Mouse (Mus musculus): ENCODE data around the gene Ppp1r14a. TPM values are rescaled to one million over a fixed set of nuclear protein-coding genes. Genes with fewer than 3 reads are reported as not detected.

Gene Ppp1r14a
- polyA plus RNA-seq, 1 experiment from 2014 or later: 17.0 TPM

DNA sequence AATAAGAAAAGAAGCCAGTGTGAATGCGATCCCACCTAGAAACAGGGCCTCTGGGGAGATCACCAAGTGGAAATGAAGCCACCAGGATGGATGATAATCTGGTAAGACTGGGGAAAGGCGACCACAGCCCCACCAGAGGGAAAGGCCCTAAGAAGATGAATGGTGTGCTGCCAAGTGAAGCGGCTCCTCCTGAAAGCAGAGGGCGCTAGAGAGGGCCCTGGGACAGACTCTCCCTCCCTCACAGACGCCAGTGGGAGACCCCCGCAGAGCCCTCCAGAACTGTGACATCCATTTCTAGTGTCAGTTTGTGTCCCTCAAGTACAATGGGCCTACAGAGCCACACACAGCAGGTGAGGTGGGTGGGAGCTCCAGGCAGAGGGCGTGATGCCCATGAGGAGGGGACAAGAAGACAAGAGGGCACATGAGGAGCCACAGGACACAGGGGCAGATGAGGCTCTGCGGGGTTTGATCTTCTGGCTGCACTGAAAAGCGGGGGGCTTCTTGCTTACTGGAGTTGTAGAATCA lies 47.7 kb downstream of the Ppp1r14a start:
- Histone ChIP-seq H3K4me3 (no peak overlapping the region), H3K4me2 (no peak overlapping the region), H3K9ac (no peak overlapping the region), H3K27me3 (no peaks in the 10 kb centered on the region), H3K27ac (no peak overlapping the region), H3K36me3 (no peaks in the 10 kb centered on the region), H3K4me1 (replicated peaks) (0 out of 2 replicates have a peak, but pooled peaks cover 2% of the 10 kb centered on the region), H3K9me3 (replicated peaks) (no peaks in the 10 kb centered on the region)
- WGBS: 69% methylated on average over 9 of the region's 9 CpGs
- ATAC-seq (replicated peaks; ENCODE audit: insufficient number of reproducible peaks, insufficient read depth, low FRiP score, low read depth): no peak

DNA sequence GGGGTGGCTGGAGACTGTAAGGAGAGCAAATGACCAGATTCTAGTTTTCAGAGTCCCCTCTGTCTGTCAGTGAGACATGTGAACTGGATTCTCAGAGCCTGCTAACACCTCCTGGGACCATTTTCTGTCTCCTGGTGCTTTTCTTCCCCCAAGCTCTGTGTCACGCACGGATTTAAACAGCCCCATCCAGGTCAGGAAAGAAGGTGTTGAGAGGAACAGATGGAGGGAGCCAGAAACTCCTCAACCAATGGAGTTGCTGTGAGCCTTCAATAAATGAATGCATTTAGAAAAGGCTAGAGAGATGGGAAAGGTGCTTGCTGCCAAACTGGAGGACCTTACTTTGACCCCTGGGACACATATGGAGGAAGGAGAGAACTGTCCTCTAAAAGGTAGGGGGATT lies 48.7 kb downstream of the Ppp1r14a start:
- H3K36me3 ChIP-seq: no peaks in the 10 kb centered on the region
- no peaks in the 10 kb centered on the region for H3K9me3 ChIP-seq (replicated peaks)
- no peak for ATAC-seq (replicated peaks; ENCODE audit: insufficient number of reproducible peaks, insufficient read depth, low FRiP score, low read depth)
- H3K4me3 ChIP-seq: no peak overlapping the region
- H3K27ac ChIP-seq: no peak overlapping the region
- 61% methylated on average over 2 of the region's 2 CpGs for WGBS
- 0 out of 2 replicates have a peak, but pooled peaks cover 2% of the 10 kb centered on the region for H3K4me1 ChIP-seq (replicated peaks)
- H3K9ac ChIP-seq: no peak overlapping the region
- no peaks in the 10 kb centered on the region for H3K27me3 ChIP-seq
- H3K4me2 ChIP-seq: no peak overlapping the region

DNA sequence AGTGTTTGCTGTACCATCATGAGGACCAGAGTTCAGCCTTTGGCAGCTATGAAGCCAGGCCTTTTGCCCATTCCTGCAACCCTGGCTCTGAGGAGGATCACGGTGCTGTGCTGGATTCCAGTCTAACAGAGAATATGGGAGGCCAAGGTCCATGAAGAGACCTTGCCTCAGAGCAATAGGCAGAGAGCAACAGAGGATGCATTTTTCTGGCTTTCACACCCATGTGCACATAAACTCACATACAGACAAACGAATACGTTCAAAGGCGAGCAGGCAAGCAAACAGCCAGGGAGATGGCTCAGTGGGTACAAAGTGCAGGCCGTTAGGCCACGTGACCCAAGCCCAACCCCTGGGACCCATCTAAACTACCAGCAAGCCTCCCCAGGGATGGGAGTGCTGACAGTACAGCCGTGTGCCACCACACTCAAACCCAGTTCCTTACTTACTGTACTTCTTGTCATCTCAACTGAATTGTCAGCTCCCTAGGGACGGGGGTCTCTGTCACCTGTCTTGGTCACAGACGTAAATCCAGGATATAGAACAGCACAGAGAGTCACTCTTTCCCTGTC lies 49.3 kb downstream of the Ppp1r14a start:
- Histone ChIP-seq H3K36me3 (no peaks in the 10 kb centered on the region), H3K4me1 (replicated peaks) (0 out of 2 replicates have a peak, but pooled peaks cover 2% of the 10 kb centered on the region), H3K27ac (no peak overlapping the region), H3K4me3 (no peak overlapping the region), H3K4me2 (no peak overlapping the region), H3K9ac (no peak overlapping the region), H3K9me3 (replicated peaks) (no peaks in the 10 kb centered on the region), H3K27me3 (no peaks in the 10 kb centered on the region)
- 82% methylated on average over 9 of the region's 9 CpGs for WGBS
- ATAC-seq (replicated peaks; ENCODE audit: insufficient number of reproducible peaks, insufficient read depth, low FRiP score, low read depth): no peak

DNA sequence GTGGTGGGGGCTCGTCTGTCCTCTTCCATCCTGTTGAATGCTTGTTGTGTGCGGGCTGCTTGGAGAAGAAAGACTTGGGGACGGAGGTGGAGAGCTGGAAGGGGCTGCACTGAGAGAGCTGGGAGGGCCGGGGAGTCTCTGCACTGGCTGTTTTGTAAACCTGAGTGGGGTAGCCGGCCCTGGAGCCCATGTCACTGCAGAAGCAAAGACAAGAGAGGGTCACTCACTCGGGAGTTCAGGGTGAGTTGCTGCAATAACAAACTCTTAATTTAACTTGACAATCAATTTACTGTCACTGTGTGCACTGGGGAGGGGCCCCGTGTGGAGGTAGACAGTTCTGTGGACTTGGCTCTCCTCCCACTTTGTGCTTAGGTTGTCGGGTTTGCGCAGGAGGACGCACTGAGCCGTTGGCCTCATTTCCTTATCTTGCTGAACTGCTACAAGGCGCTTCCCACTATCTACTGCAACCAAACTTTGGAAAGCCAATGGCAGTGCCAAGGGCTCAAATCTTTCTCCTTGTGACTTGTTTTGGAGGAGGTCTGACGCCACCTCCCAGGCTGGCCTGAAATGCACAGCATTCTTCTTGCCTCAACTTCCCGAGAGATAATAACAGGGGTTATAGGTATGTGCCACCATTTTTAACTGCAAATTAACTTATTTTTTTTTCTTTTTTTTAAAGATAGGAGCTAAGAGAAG lies 50.0 kb downstream of the Ppp1r14a start:
- H3K36me3 ChIP-seq: no peaks in the 10 kb centered on the region
- no peaks in the 10 kb centered on the region for H3K9me3 ChIP-seq (replicated peaks)
- no peak overlapping the region for H3K9ac ChIP-seq
- H3K4me1 ChIP-seq (replicated peaks): 0 out of 2 replicates have a peak, but pooled peaks cover 2% of the 10 kb centered on the region
- H3K4me3 ChIP-seq: no peak overlapping the region
- 48% methylated on average over 14 of the region's 14 CpGs for WGBS
- ATAC-seq (replicated peaks; ENCODE audit: insufficient number of reproducible peaks, insufficient read depth, low FRiP score, low read depth): no peak
- H3K27me3 ChIP-seq: no peaks in the 10 kb centered on the region
- H3K27ac ChIP-seq: no peak overlapping the region
- no peak overlapping the region for H3K4me2 ChIP-seq

DNA sequence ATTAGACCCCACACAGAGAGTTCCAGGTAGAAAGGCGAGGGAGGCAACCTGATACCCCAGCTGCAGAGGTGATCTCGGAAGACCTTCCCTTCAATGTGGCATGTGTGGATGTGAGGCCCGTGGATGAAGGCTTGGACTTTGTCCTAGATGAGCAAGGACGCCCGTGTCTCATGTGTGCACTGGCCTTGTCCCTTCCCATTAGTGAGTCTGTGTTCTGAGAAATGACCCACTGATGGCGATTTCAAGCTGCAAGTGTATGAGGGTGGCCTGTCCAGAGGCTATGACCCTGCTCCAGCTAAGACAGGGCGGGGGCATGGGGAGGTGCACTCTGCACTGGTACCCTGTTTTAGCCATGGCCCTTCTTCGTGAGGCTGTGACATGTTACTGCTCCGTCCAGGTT lies 51.1 kb downstream of the Ppp1r14a start:
- no peaks in the 10 kb centered on the region for H3K36me3 ChIP-seq
- 91% methylated on average over 9 of the region's 9 CpGs for WGBS
- no peak for ATAC-seq (replicated peaks; ENCODE audit: insufficient number of reproducible peaks, insufficient read depth, low FRiP score, low read depth)
- 0 out of 2 replicates have a peak, but pooled peaks cover 2% of the 10 kb centered on the region for H3K4me1 ChIP-seq (replicated peaks)
- H3K9ac ChIP-seq: no peak overlapping the region
- no peaks in the 10 kb centered on the region for H3K27me3 ChIP-seq
- H3K9me3 ChIP-seq (replicated peaks): no peaks in the 10 kb centered on the region
- no peak overlapping the region for H3K4me3 ChIP-seq
- H3K4me2 ChIP-seq: no peak overlapping the region
- no peak overlapping the region for H3K27ac ChIP-seq

DNA sequence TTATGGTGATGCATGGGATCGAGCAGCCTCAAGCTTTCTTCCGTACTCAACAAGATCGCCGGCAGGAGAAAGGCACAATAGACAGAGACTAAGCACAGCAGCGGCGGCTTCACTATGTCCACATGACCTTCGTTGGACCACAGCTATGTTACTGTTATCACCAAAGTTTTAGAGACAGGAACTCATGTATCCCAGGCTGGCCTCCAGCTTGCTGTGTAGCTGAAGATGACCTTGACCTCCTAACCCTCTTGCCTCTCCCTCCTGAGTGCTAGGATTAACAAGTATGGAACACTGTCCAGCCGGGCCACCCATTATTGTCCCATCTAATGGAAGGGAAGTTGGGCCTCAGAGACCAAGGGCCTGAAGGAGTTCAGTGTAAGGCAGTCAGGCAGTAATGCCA lies 51.7 kb downstream of the Ppp1r14a start:
- Histone ChIP-seq H3K27me3 (no peaks in the 10 kb centered on the region), H3K4me3 (no peak overlapping the region), H3K27ac (no peak overlapping the region), H3K36me3 (no peaks in the 10 kb centered on the region), H3K9ac (no peak overlapping the region), H3K4me2 (no peak overlapping the region), H3K4me1 (replicated peaks) (0 out of 2 replicates have a peak, but pooled peaks cover 2% of the 10 kb centered on the region), H3K9me3 (replicated peaks) (no peaks in the 10 kb centered on the region)
- ATAC-seq (replicated peaks; ENCODE audit: insufficient number of reproducible peaks, insufficient read depth, low FRiP score, low read depth): no peak
- 79% methylated on average over 8 of the region's 8 CpGs for WGBS

DNA sequence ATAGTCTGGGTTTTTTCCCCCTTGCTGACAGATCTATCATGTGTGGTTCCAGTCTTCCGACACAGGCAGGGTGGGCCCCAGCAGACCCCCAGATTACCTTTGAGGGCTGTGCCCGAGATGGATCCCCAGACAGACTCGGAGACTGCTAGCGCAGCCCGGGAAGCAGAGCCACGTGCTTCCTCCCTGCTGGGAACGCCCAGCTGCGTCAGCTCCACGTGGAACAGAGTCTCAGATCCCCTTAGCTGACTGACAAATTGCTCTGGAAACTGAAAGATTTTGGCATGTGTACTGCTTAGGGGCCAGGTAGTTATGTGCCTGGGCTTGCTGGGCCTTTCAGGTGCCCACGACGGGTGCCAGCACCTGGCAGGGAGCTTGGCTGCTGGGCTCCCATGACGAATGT lies 52.6 kb downstream of the Ppp1r14a start:
- H3K4me2 ChIP-seq: no peak overlapping the region
- H3K36me3 ChIP-seq: no peaks in the 10 kb centered on the region
- ATAC-seq (replicated peaks; ENCODE audit: insufficient number of reproducible peaks, insufficient read depth, low FRiP score, low read depth): no peak
- no peaks in the 10 kb centered on the region for H3K27me3 ChIP-seq
- H3K4me1 ChIP-seq (replicated peaks): 0 out of 2 replicates have a peak, but pooled peaks cover 2% of the 10 kb centered on the region
- no peak overlapping the region for H3K4me3 ChIP-seq
- H3K9ac ChIP-seq: no peak overlapping the region
- H3K27ac ChIP-seq: no peak overlapping the region
- WGBS: 64% methylated on average over 12 of the region's 12 CpGs
- H3K9me3 ChIP-seq (replicated peaks): no peaks in the 10 kb centered on the region

DNA sequence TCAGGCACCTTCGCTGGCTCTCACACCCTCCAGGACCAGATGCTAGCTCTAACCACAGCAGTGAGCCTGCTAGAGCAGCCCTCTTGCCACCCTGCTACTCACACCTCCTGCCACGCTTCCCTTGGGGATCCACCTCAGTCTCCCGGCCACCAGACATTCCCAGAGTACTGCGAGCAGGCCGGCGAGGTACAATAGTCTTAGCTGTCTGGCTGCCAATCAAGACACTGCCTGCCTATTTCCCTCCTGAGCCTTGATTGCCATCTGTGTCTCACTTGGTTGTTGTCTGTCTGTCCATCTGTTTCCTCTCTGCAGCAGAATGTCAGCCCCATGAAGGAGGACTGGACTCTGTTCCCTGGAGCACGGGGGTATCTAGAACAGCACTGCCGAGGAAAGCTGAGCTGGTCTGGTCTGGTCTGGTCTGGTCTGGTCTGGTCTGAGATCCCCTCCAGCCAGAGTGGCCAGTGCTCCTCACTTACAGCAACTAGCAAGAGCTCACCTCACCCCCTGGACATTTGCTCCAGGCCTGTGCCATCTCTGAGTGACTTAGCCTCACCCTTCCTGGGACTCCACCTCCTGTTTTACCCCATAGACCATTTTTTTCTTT lies 53.5 kb downstream of the Ppp1r14a start:
- Histone ChIP-seq H3K27ac (no peak overlapping the region), H3K27me3 (no peaks in the 10 kb centered on the region), H3K9me3 (replicated peaks) (no peaks in the 10 kb centered on the region), H3K9ac (no peak overlapping the region), H3K4me3 (no peak overlapping the region), H3K36me3 (no peaks in the 10 kb centered on the region), H3K4me1 (replicated peaks) (0 out of 2 replicates have a peak, but pooled peaks cover 2% of the 10 kb centered on the region), H3K4me2 (no peak overlapping the region)
- WGBS: 50% methylated on average over 8 of the region's 8 CpGs
- ATAC-seq (replicated peaks; ENCODE audit: insufficient number of reproducible peaks, insufficient read depth, low FRiP score, low read depth): no peak

Other genes with a start within 250 kb of the Ppp1r14a start
- gene Ryr1, start 164.1 kb upstream of the Ppp1r14a start, polyA plus RNA-seq (2015; fragmentation: Nextera tagmentation; extraction: Ambion mirVana): 0.09 and 0.15 TPM in 2 replicates
- 0.39 and 0.90 TPM in 2 replicates for gene Rasgrp4, start 154.5 kb upstream of the Ppp1r14a start, polyA plus RNA-seq (2015; fragmentation: Nextera tagmentation; extraction: Ambion mirVana)
- 15.6 and 19.9 TPM in 2 replicates for gene Fam98c, start 133.1 kb upstream of the Ppp1r14a start, polyA plus RNA-seq (2015; fragmentation: Nextera tagmentation; extraction: Ambion mirVana)
- 0.28 and 0.53 TPM in 2 replicates for gene Ggn, start 119.1 kb upstream of the Ppp1r14a start, polyA plus RNA-seq (2015; fragmentation: Nextera tagmentation; extraction: Ambion mirVana)
- 1.2 and 1.5 TPM in 2 replicates for gene Spred3, start 118.9 kb upstream of the Ppp1r14a start, polyA plus RNA-seq (2015; fragmentation: Nextera tagmentation; extraction: Ambion mirVana)
- 204 and 207 TPM in 2 replicates for gene Psmd8, start 108.6 kb upstream of the Ppp1r14a start, polyA plus RNA-seq (2015; fragmentation: Nextera tagmentation; extraction: Ambion mirVana)
- 0.25 and 0.84 TPM in 2 replicates for gene Catsperg1, start 75.3 kb upstream of the Ppp1r14a start, polyA plus RNA-seq (2015; fragmentation: Nextera tagmentation; extraction: Ambion mirVana)
- gene Kcnk6, start 56.8 kb upstream of the Ppp1r14a start, polyA plus RNA-seq (2015; fragmentation: Nextera tagmentation; extraction: Ambion mirVana): 1.4 and 2.0 TPM in 2 replicates
- gene Yif1b, start 51.0 kb upstream of the Ppp1r14a start, polyA plus RNA-seq (2015; fragmentation: Nextera tagmentation; extraction: Ambion mirVana): 98.2 and 107 TPM in 2 replicates
- 6.3 and 7.1 TPM in 2 replicates for gene 2200002D01Rik, start 40.8 kb upstream of the Ppp1r14a start, polyA plus RNA-seq (2015; fragmentation: Nextera tagmentation; extraction: Ambion mirVana)
- gene Spint2, start 7.4 kb upstream of the Ppp1r14a start, polyA plus RNA-seq (2015; fragmentation: Nextera tagmentation; extraction: Ambion mirVana): 77.9 and 125 TPM in 2 replicates
- 2.6 and 3.9 TPM in 2 replicates for gene Dpf1, start 14.6 kb downstream of the Ppp1r14a start, polyA plus RNA-seq (2015; fragmentation: Nextera tagmentation; extraction: Ambion mirVana)
- gene Sipa1l3, start 229.3 kb downstream of the Ppp1r14a start, polyA plus RNA-seq (2015; fragmentation: Nextera tagmentation; extraction: Ambion mirVana): 2.2 and 7.3 TPM in 2 replicates